Mouse (Mus musculus): ENCODE measurements around the gene Tgfb3. TPM values are rescaled to one million over a fixed set of nuclear protein-coding genes. Genes with fewer than 3 reads are reported as not detected.
A peak's percentile ranks its signal among the peaks of the same experiment; 100 is the strongest.

Gene Tgfb3
- total and polyA plus RNA-seq, 2 experiments from 2014 or later = 3.6 to 3.7 TPM

GRCm38 (mm10) chr12:86078176-86078552 lies 677 bp downstream of the Tgfb3 start:
- Histone ChIP-seq H3K27ac (ENCODE audit: low read depth, low read length) (no peak overlapping the region), H3K4me1 (ENCODE audit: insufficient read depth, low read length) (peaks cover 7% of the 10 kb centered on the region; the same call in 1 of the 2 replicates), H3K4me2 (ENCODE audit: low read depth, low read length, poor library complexity, severe bottlenecking) (peak overlapping the region; percentile 94), H3K9me3 (ENCODE audit: low read length) (no peaks in the 10 kb centered on the region), H3K9ac (replicated peaks; ENCODE audit: low read length, poor library complexity, severe bottlenecking) (peak overlapping the region; percentile 37; the same call in 1 of the 2 replicates), H3K4me3 (ENCODE audit: low read depth, low read length) (peak overlapping the region; percentile 43), H3K27me3 (ENCODE audit: insufficient read depth, low read length) (peaks cover 16% of the 10 kb centered on the region; the same call in 1 of the 2 replicates), H3K36me3 (ENCODE audit: insufficient read depth, low read length) (no peaks in the 10 kb centered on the region)
- 15% methylated on average over 9 of the region's 9 CpGs for WGBS
- DNase-seq (ENCODE audit: low spot score) (no peak), ATAC-seq (ENCODE audit: low FRiP score) (no peak)
- no peak for TF ChIP-seq CTCF (IDR thresholded peaks at IDR 0.05)

- peaks cover 16% of the 10 kb centered on the region; the same call in 1 of the 2 replicates for H3K27me3 ChIP-seq (ENCODE audit: insufficient read depth, low read length)
- H3K9me3 ChIP-seq (ENCODE audit: low read length) = no peaks in the 10 kb centered on the region
- DNase-seq (ENCODE audit: low spot score) (no peak), ATAC-seq (ENCODE audit: low FRiP score) (no peak)
- TF ChIP-seq CTCF (IDR thresholded peaks at IDR 0.05) = no peak
- no peak overlapping the region for H3K27ac ChIP-seq (ENCODE audit: low read depth, low read length)
- peak overlapping the region; percentile 94 for H3K4me2 ChIP-seq (ENCODE audit: low read depth, low read length, poor library complexity, severe bottlenecking)
- H3K4me3 ChIP-seq (ENCODE audit: low read depth, low read length) = peak overlapping the region; percentile 43; the same call in 1 of the 2 replicates
- H3K9ac ChIP-seq (replicated peaks; ENCODE audit: low read length, poor library complexity, severe bottlenecking) = 0 out of 2 replicates have a peak overlapping the region, but pooled peaks have one; percentile 29
- H3K4me1 ChIP-seq (ENCODE audit: insufficient read depth, low read length) = peaks cover 7% of the 10 kb centered on the region; the same call in 1 of the 2 replicates
- H3K36me3 ChIP-seq (ENCODE audit: insufficient read depth, low read length) = no peaks in the 10 kb centered on the region
- 26% methylated on average over 11 of the region's 11 CpGs for WGBS
These were observed 1.1 kb downstream of the Tgfb3 start for GRCm38 (mm10) chr12:86077736-86078135.

GRCm38 (mm10) chr12:86077322-86077721 lies 1.5 kb downstream of the Tgfb3 start:
- H3K4me1 ChIP-seq (ENCODE audit: insufficient read depth, low read length) = peaks cover 7% of the 10 kb centered on the region; the same call in 1 of the 2 replicates
- 32% methylated on average over 8 of the region's 8 CpGs for WGBS
- DNase-seq (ENCODE audit: low spot score) (no peak), ATAC-seq (ENCODE audit: low FRiP score) (no peak)
- H3K36me3 ChIP-seq (ENCODE audit: insufficient read depth, low read length) = no peaks in the 10 kb centered on the region
- peak overlapping the region; percentile 43; the same call in 1 of the 2 replicates for H3K4me3 ChIP-seq (ENCODE audit: low read depth, low read length)
- peak overlapping the region; percentile 94 for H3K4me2 ChIP-seq (ENCODE audit: low read depth, low read length, poor library complexity, severe bottlenecking)
- peaks cover 16% of the 10 kb centered on the region; the same call in 1 of the 2 replicates for H3K27me3 ChIP-seq (ENCODE audit: insufficient read depth, low read length)
- no peak overlapping the region for H3K27ac ChIP-seq (ENCODE audit: low read depth, low read length)
- no peaks in the 10 kb centered on the region for H3K9me3 ChIP-seq (ENCODE audit: low read length)
- H3K9ac ChIP-seq (replicated peaks; ENCODE audit: low read length, poor library complexity, severe bottlenecking) = 0 out of 2 replicates have a peak overlapping the region, but pooled peaks have one; percentile 29
- no peak for TF ChIP-seq CTCF (IDR thresholded peaks at IDR 0.05)

DNA sequence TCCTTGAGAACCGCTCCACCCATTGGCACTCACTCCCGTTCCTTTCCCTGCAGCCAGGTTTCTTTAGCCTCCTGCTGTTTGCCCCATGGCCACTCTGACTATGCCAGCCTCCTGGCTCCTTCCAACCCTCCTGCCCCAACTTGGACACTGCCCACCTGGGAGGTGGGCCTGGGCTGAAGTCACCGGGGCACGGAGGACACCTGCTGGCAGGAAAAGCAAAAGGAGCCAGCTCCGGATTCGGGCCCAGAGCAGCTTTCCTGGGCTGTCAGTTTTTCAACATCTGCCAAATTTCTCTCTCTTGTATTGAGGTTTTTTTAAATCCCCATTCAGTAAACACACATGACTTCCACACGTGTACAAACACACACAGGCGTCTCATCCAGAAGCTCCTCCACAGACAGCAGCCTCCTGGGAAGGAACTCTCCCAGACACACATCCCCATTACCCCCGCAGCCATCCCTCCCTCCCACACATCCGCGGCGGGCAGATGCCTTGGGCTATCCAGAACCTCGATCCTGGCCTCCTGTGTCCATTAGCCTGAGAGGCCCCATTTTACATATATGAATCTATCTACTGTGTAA lies 2.4 kb downstream of the Tgfb3 start:
- Histone ChIP-seq H3K4me1 (ENCODE audit: insufficient read depth, low read length) (peaks cover 7% of the 10 kb centered on the region; the same call in 1 of the 2 replicates), H3K4me2 (ENCODE audit: low read depth, low read length, poor library complexity, severe bottlenecking) (peak overlapping the region; percentile 94), H3K4me3 (ENCODE audit: low read depth, low read length) (no peak overlapping the region), H3K9ac (replicated peaks; ENCODE audit: low read length, poor library complexity, severe bottlenecking) (no peak overlapping the region; the same call in 1 of the 2 replicates), H3K27me3 (ENCODE audit: insufficient read depth, low read length) (peaks cover 16% of the 10 kb centered on the region; the same call in 1 of the 2 replicates), H3K36me3 (ENCODE audit: insufficient read depth, low read length) (no peaks in the 10 kb centered on the region), H3K27ac (ENCODE audit: low read depth, low read length) (no peak overlapping the region), H3K9me3 (ENCODE audit: low read length) (no peaks in the 10 kb centered on the region)
- WGBS = 10% methylated on average over 13 of the region's 13 CpGs
- DNase-seq (ENCODE audit: low spot score) (no peak), ATAC-seq (ENCODE audit: low FRiP score) (no peak)
- peak; percentile 60 for TF ChIP-seq CTCF (IDR thresholded peaks at IDR 0.05)

DNA sequence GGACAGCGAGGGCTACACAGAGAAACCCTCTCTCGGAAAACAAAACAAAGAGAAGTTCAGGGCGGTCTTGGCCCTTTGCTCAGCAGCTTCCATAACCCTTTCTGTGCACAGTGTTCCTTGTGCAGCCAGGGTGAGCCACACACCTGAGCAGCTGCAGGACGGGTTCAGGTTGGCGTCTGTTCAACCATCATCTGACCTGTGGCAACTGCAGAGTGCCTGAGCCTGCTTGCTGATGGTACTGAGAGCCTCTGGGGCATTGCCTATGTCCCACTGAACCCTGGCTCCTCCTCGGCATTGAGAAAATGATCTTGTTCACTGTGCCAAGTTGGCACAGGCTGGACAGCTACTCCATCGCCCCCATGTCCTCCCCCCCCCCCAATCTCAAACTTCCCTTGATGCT lies 3.5 kb downstream of the Tgfb3 start:
- Histone ChIP-seq H3K27ac (ENCODE audit: low read depth, low read length) (no peak overlapping the region), H3K9ac (replicated peaks; ENCODE audit: low read length, poor library complexity, severe bottlenecking) (no peak overlapping the region), H3K27me3 (ENCODE audit: insufficient read depth, low read length) (peaks cover 16% of the 10 kb centered on the region; the same call in 1 of the 2 replicates), H3K9me3 (ENCODE audit: low read length) (no peaks in the 10 kb centered on the region), H3K4me1 (ENCODE audit: insufficient read depth, low read length) (peaks cover 7% of the 10 kb centered on the region; the same call in 1 of the 2 replicates), H3K4me2 (ENCODE audit: low read depth, low read length, poor library complexity, severe bottlenecking) (no peak overlapping the region), H3K4me3 (ENCODE audit: low read depth, low read length) (no peak overlapping the region), H3K36me3 (ENCODE audit: insufficient read depth, low read length) (no peaks in the 10 kb centered on the region)
- ATAC-seq (ENCODE audit: low FRiP score) (no peak), DNase-seq (ENCODE audit: low spot score) (no peak)
- TF ChIP-seq CTCF (IDR thresholded peaks at IDR 0.05) = no peak
- 90% methylated on average over 6 of the region's 7 CpGs for WGBS

DNA sequence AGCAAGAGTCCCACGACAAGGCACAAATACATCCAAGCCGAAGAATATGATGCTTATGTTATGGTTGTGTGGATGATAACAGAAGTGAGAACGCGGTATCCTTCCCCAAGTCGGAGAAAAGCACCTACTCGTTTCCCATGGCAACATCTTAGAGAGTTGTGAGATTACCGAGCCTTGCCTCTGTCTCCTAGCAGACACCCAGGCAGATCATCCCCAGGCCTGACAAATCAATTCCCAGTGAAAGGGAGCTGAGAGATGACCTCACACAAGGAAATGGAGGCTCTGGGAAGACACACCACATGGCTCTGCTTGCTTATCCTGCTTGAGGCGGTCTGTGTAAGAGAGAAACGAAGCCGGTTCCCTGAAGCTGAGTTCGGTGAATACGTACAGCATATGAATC lies 4.2 kb downstream of the Tgfb3 start:
- peaks cover 16% of the 10 kb centered on the region; the same call in 1 of the 2 replicates for H3K27me3 ChIP-seq (ENCODE audit: insufficient read depth, low read length)
- DNase-seq (ENCODE audit: low spot score) (no peak), ATAC-seq (ENCODE audit: low FRiP score) (no peak)
- no peaks in the 10 kb centered on the region for H3K9me3 ChIP-seq (ENCODE audit: low read length)
- H3K36me3 ChIP-seq (ENCODE audit: insufficient read depth, low read length) = no peaks in the 10 kb centered on the region
- H3K9ac ChIP-seq (replicated peaks; ENCODE audit: low read length, poor library complexity, severe bottlenecking) = no peak overlapping the region
- H3K4me3 ChIP-seq (ENCODE audit: low read depth, low read length) = no peak overlapping the region
- H3K4me2 ChIP-seq (ENCODE audit: low read depth, low read length, poor library complexity, severe bottlenecking) = no peak overlapping the region
- no peak overlapping the region for H3K27ac ChIP-seq (ENCODE audit: low read depth, low read length)
- TF ChIP-seq CTCF (IDR thresholded peaks at IDR 0.05) = no peak
- 66% methylated on average over 12 of the region's 12 CpGs for WGBS
- peaks cover 7% of the 10 kb centered on the region; the same call in 1 of the 2 replicates for H3K4me1 ChIP-seq (ENCODE audit: insufficient read depth, low read length)
